Mouse (Mus musculus) limb, embryonic 14.5 days (tissue): ENCODE results near the gene Nr2f2. TPM values are rescaled to one million over a fixed set of nuclear protein-coding genes. Genes with fewer than 3 reads are reported as not detected.

ENCODE experiments used
- ATAC-seq: fragments of 200-750 bp; cut with Nextera tagmentation; 2 replicates; pipeline ENCODE4 v1.8.0; 2017; ENCODE audit warnings: low read depth, moderate number of reproducible peaks, moderate TSS enrichment; ENCODE audit not compliant: low FRiP score
- DNase-seq: peaks from one replicate; pipeline ENCODE4 v3.0.0-alpha.2; 2015; ENCODE audit warnings: low spot score
- H3K27ac ChIP-seq: fragments of 300-500 bp; sonication (generic); replicated peaks from 2 replicates; pipeline ENCODE4 v1.5.1; 2014; ENCODE audit warnings: low read depth, mild to moderate bottlenecking, low read length, moderate library complexity, mixed read lengths
- H3K27me3 ChIP-seq: fragments of 300-500 bp; sonication (generic); 2 replicates; pipeline ENCODE4 v1.6.1; 2014; ENCODE audit warnings: low read length, mixed read lengths; ENCODE audit not compliant: control insufficient read depth, insufficient read depth
- H3K36me3 ChIP-seq: fragments of 300-500 bp; sonication (generic); 2 replicates; pipeline ENCODE4 v1.6.1; 2014; ENCODE audit warnings: mild to moderate bottlenecking, low read length, moderate library complexity, mixed read lengths; ENCODE audit not compliant: control insufficient read depth, insufficient read depth
- H3K4me1 ChIP-seq: fragments of 300-500 bp; sonication (generic); 2 replicates; pipeline ENCODE4 v1.6.1; 2014; ENCODE audit warnings: antibody characterized with exemption, low read length, mixed read lengths; ENCODE audit not compliant: control insufficient read depth, insufficient read depth
- H3K4me2 ChIP-seq: fragments of 300-500 bp; sonication (generic); replicated peaks from 2 replicates; pipeline ENCODE4 v1.6.1; 2014; ENCODE audit warnings: low read depth, mild to moderate bottlenecking, low read length, moderate library complexity; ENCODE audit not compliant: severe bottlenecking
- H3K4me3 ChIP-seq: fragments of 300-500 bp; sonication (generic); replicated peaks from 2 replicates; pipeline ENCODE4 v1.5.1; 2014; ENCODE audit warnings: low read length
- H3K9ac ChIP-seq: fragments of 300-500 bp; sonication (generic); 2 replicates; pipeline ENCODE4 v1.6.1; 2014; ENCODE audit warnings: mild to moderate bottlenecking, low read depth, low read length, moderate library complexity; ENCODE audit not compliant: severe bottlenecking
- H3K9me3 ChIP-seq: fragments of 300-500 bp; sonication (generic); 2 replicates; pipeline ENCODE4 v1.6.1; 2016; ENCODE audit warnings: low read length; ENCODE audit not compliant: control insufficient read depth
- POLR2A ChIP-seq: fragments of 200-500 bp; IDR thresholded peaks from 2 replicates; pipeline ENCODE4 v1.8.0; 2012; ENCODE audit warnings: inconsistent platforms, mild to moderate bottlenecking, moderate library complexity, borderline replicate concordance; ENCODE audit not compliant: insufficient read depth, insufficient read length; ENCODE audit errors: extremely low read depth
- WGBS: fragments of 180-500 bp; shearing (Covaris S2); extraction: QIAGEN DNeasy Blood & Tissue Kit; methylation state at CpG from one replicate; pipeline ENCODE4 v1.1.7; 2014; 5-methylcytosine and 5-hydroxymethylcytosine counted together
- polyA plus RNA-seq, 2 experiments: library from polyadenylated mRNA; depleted of rRNA in 1 of 2; stranded (reverse) in 1 of 2; unstranded in 1 of 2; fragments of >200 nt; fragmentation: Nextera tagmentation in 1 of 2; extraction: Ambion mirVana in 1 of 2; gene quantifications; 2 replicates each; pipeline versions ENCODE4 v1.2.1 to v1.2.3; 2012 to 2014

The Nr2f2 gene
- polyA plus RNA-seq, 2 experiments: 54.7 to 80.2 TPM

- Histone ChIP-seq H3K9ac (no peak overlapping the region), H3K27ac (no peak overlapping the region), H3K27me3 (no peaks in the 10 kb centered on the region), H3K4me3 (no peak overlapping the region), H3K36me3 (no peaks in the 10 kb centered on the region), H3K4me2 (no peak overlapping the region), H3K9me3 (no peaks in the 10 kb centered on the region), H3K4me1 (no peaks in the 10 kb centered on the region; the same call in 1 of the 2 replicates)
- TF ChIP-seq POLR2A: no peak
- 72% methylated on average over 11 of the region's 11 CpGs for WGBS
- DNase-seq: no peak
- no peak for ATAC-seq
Measured at GRCm38 (mm10) chr7:70409890-70410289, 43.4 kb upstream of the Nr2f2 start.

DNA sequence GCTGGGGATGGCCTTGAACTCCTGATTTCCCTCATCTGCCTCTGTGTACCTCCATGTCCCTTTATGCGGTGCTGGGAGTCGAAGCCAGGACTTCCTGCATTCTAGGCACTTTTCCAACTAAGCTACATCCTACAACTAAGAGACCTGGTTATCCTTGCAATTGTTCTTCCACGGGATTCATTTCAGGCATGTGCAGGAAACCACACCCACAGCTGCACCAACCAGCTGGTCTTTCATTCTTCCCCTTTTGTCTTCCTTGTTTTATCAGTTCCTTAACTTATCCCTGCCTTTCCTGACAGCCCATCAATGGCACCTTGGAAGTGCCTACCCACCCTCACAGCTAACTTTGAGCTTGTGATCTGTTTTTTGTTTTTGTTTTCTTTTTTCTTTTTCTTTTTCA lies 42.3 kb upstream of the Nr2f2 start:
- H3K4me1 ChIP-seq: no peaks in the 10 kb centered on the region; the same call in 1 of the 2 replicates
- no peak overlapping the region for H3K9ac ChIP-seq
- H3K9me3 ChIP-seq: no peaks in the 10 kb centered on the region
- no peak for DNase-seq
- H3K4me3 ChIP-seq: no peak overlapping the region
- H3K36me3 ChIP-seq: no peaks in the 10 kb centered on the region
- no peak overlapping the region for H3K4me2 ChIP-seq
- H3K27ac ChIP-seq: no peak overlapping the region
- ATAC-seq: no peak
- no peaks in the 10 kb centered on the region for H3K27me3 ChIP-seq
- 70% methylated on average over 3 of the region's 3 CpGs for WGBS
- TF ChIP-seq POLR2A: no peak

- Histone ChIP-seq H3K27ac (no peak overlapping the region), H3K27me3 (no peaks in the 10 kb centered on the region), H3K36me3 (no peaks in the 10 kb centered on the region), H3K4me1 (no peaks in the 10 kb centered on the region; the same call in 1 of the 2 replicates), H3K9ac (no peak overlapping the region), H3K4me2 (no peak overlapping the region), H3K9me3 (no peaks in the 10 kb centered on the region), H3K4me3 (no peak overlapping the region)
- WGBS: 52% methylated on average over 11 of the region's 11 CpGs
- TF ChIP-seq POLR2A: no peak
- ATAC-seq (no peak), DNase-seq (no peak)
Measured at GRCm38 (mm10) chr7:70407123-70407522, 40.6 kb upstream of the Nr2f2 start.

DNA sequence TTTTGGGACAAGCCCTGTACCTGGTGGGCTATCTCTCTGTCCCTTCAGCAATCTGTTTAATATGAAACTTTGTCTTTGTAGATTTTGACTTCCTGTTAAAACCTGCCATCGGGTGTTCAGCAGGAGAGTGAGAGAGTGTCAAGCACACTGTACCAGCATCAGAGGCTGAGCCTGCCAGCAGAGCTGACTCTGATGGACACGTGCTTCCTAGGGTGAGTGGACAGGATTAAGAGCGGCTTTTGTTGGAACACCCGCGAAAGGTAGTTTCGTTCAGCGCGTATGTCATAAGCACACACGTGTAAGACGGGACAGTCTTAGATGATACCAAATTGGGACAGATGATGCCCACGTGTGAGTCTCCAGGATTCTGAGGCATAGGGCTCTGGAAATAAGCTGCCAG lies 40.0 kb upstream of the Nr2f2 start:
- Histone ChIP-seq H3K4me1 (no peaks in the 10 kb centered on the region; the same call in 1 of the 2 replicates), H3K4me2 (no peak overlapping the region), H3K27me3 (no peaks in the 10 kb centered on the region), H3K9me3 (no peaks in the 10 kb centered on the region), H3K4me3 (no peak overlapping the region), H3K9ac (no peak overlapping the region), H3K36me3 (no peaks in the 10 kb centered on the region), H3K27ac (no peak overlapping the region)
- no peak for TF ChIP-seq POLR2A
- 90% methylated on average over 11 of the region's 11 CpGs for WGBS
- no peak for DNase-seq
- no peak for ATAC-seq

- Histone ChIP-seq H3K4me2 (no peak overlapping the region), H3K9ac (no peak overlapping the region), H3K27me3 (no peaks in the 10 kb centered on the region; the same call in 1 of the 2 replicates), H3K36me3 (no peaks in the 10 kb centered on the region), H3K4me3 (no peak overlapping the region), H3K27ac (no peak overlapping the region), H3K4me1 (no peaks in the 10 kb centered on the region; the same call in 1 of the 2 replicates), H3K9me3 (no peaks in the 10 kb centered on the region)
- WGBS: 67% methylated on average over 2 of the region's 2 CpGs
- ATAC-seq (no peak), DNase-seq (no peak)
- TF ChIP-seq POLR2A: no peak
Measured at GRCm38 (mm10) chr7:70405466-70405865, 38.9 kb upstream of the Nr2f2 start.

DNA sequence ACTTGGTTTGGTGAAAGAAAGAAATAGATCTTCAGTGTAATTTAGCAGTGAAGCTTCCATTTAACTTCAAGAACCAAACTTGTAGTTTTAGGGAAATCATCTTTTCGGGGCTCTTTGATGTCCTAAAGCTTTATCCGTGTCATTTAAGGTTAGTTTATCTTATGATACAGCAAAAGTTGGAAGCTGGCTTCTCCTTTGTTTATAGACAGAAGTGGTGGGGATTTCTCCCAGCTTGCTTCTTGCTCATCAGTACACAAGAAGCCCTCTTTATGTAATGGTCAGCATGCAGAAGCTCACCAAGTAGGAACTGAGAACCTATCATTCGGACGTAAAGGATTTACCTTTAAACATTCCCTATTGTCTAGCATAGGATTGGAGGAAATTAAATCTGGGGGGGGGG lies 16.3 kb upstream of the Nr2f2 start:
- no peak for TF ChIP-seq POLR2A
- Histone ChIP-seq H3K9ac (no peak overlapping the region), H3K27me3 (no peaks in the 10 kb centered on the region), H3K27ac (no peak overlapping the region), H3K9me3 (no peaks in the 10 kb centered on the region), H3K36me3 (no peaks in the 10 kb centered on the region), H3K4me2 (no peak overlapping the region), H3K4me3 (no peak overlapping the region), H3K4me1 (no peaks in the 10 kb centered on the region)
- WGBS: 85% methylated on average over 4 of the region's 4 CpGs
- ATAC-seq (no peak), DNase-seq (no peak)
